19 mouse cellular contexts compared by ENCODE assay signal in the genomic region with DNA sequence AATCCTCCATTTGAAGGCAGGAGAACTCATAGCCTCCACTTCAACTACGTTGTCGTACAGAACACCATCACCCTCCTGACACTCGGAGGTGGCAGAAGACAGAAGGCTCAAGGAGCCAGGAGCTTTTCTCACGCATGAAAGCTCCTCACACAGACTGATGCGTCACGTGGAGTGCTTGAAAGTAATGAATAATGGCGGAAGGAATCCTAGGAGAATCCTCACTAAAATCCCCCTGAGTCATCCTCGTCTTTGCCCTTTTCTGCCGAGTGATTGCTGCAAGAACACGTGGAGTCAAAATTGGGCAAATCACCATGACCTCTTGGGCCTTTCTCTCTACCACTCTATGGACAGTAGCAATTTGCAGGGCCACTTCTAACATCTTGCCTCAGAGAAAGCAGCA. TPM values are rescaled to one million over a fixed set of nuclear protein-coding genes. Genes with fewer than 3 reads are reported as not detected.
A peak's percentile ranks its signal among the peaks of the same experiment; 100 is the strongest.
DNase-seq lines count a peak whose midpoint lies in the region; ATAC-seq and TF ChIP-seq lines count a peak whose summit lies in the region.
"Had no signal": no experiment of that assay in that cellular context is flagged by ENCODE, and none has a peak within 500 bp of the region (broad histone marks: within the 10 kb centered on the region; RNA-seq: fewer than 3 reads in every experiment).

No protein-coding gene starts in this region.

- H3K4me2 ChIP-seq in midbrain, postnatal 0 days (ENCODE audit: low read depth, low read length, poor library complexity, severe bottlenecking) = no peak overlapping the region
- no peak overlapping the region for H3K4me2 ChIP-seq in midbrain, embryonic 13.5 days (replicated peaks)
- H3K4me2 ChIP-seq: embryonic facial prominence, embryonic 12.5 days; forebrain, embryonic 15.5 days; hindbrain, embryonic 14.5 days had no signal

- no peak overlapping the region for H3K4me3 ChIP-seq in midbrain, postnatal 0 days (ENCODE audit: low read depth, low read length)
- H3K4me3 ChIP-seq in midbrain, embryonic 13.5 days (replicated peaks) = no peak overlapping the region
- H3K4me3 ChIP-seq: embryonic facial prominence, embryonic 12.5 days; forebrain, embryonic 15.5 days; heart, embryonic 10.5 days had no signal

- H3K4me1 ChIP-seq in midbrain, postnatal 0 days (ENCODE audit: insufficient read depth, low read length) = no peaks in the 10 kb centered on the region
- no peaks in the 10 kb centered on the region for H3K4me1 ChIP-seq in midbrain, embryonic 13.5 days (replicated peaks)
- H3K4me1 ChIP-seq: embryonic facial prominence, embryonic 12.5 days; forebrain, embryonic 15.5 days; heart, embryonic 10.5 days had no signal

- WGBS in midbrain, postnatal 0 days = 64% methylated on average over 10 of the region's 10 CpGs
- WGBS in midbrain, embryonic 13.5 days = 69% methylated on average over 10 of the region's 10 CpGs

- H3K9ac ChIP-seq in midbrain, postnatal 0 days (replicated peaks; ENCODE audit: low read length, poor library complexity, severe bottlenecking) = no peak overlapping the region
- H3K9ac ChIP-seq in midbrain, embryonic 13.5 days (replicated peaks) = no peak overlapping the region
- H3K9ac ChIP-seq: embryonic facial prominence, embryonic 12.5 days; forebrain, embryonic 15.5 days; hindbrain, embryonic 14.5 days had no signal

- no peak for TF ChIP-seq POLR2A in brain, embryonic 14.5 days (IDR thresholded peaks at IDR 0.05; ENCODE audit: borderline replicate concordance, extremely low read depth, insufficient read depth, insufficient read length, poor library complexity, severe bottlenecking)

- H3K27ac ChIP-seq in midbrain, postnatal 0 days (ENCODE audit: low read depth, low read length) = no peak overlapping the region
- H3K27ac ChIP-seq in midbrain, embryonic 13.5 days = no peak overlapping the region
- H3K27ac ChIP-seq: embryonic facial prominence, embryonic 12.5 days; forebrain, embryonic 15.5 days; heart, embryonic 10.5 days; hindbrain, embryonic 14.5 days had no signal

- H3K36me3 ChIP-seq in midbrain, postnatal 0 days (ENCODE audit: insufficient read depth, low read length) = no peaks in the 10 kb centered on the region
- no peaks in the 10 kb centered on the region for H3K36me3 ChIP-seq in midbrain, embryonic 13.5 days
- H3K36me3 ChIP-seq: embryonic facial prominence, embryonic 12.5 days; forebrain, embryonic 15.5 days; heart, embryonic 10.5 days had no signal

- no peaks in the 10 kb centered on the region for H3K9me3 ChIP-seq in midbrain, postnatal 0 days (ENCODE audit: low read length)
- H3K9me3 ChIP-seq in midbrain, embryonic 13.5 days = peaks cover 2% of the 10 kb centered on the region; the same call in 1 of the 2 replicates
- H3K9me3 ChIP-seq: embryonic facial prominence, embryonic 12.5 days; forebrain, embryonic 15.5 days; heart, embryonic 10.5 days had no signal

- no peak for ATAC-seq in midbrain, postnatal 0 days (ENCODE audit: low FRiP score)
- ATAC-seq in midbrain, embryonic 13.5 days = no peak
- ATAC-seq: forebrain, embryonic 15.5 days had no signal

- DNase-seq in cerebellum, postnatal 10 days = peak; percentile 47 to 48
- no peak for DNase-seq in cerebellum, adult 9-11 months
- DNase-seq in midbrain, postnatal 0 days (ENCODE audit: low spot score) = peak; percentile 46
- DNase-seq in brain, embryonic 14.5 days (ENCODE audit: low read depth) = peak; percentile 36
- DNase-seq in kidney, adult 18-20 months = no peak
- DNase-seq in T-cell, adult 2 months (ENCODE audit: low spot score) = no peak
- DNase-seq: adrenal gland, adult 8-10 months; adrenal gland, postnatal 36 days; cerebellum, adult 11-12 months; cerebellum, postnatal 25 days; gastrocnemius, postnatal 36 days; heart, adult 18-20 months; heart, postnatal 10 days; kidney, adult 11 months had no signal

- TF ChIP-seq CTCF in midbrain, postnatal 0 days (IDR thresholded peaks at IDR 0.05) = no peak
- TF ChIP-seq CTCF in brain, embryonic 14.5 days (IDR thresholded peaks at IDR 0.05; ENCODE audit: borderline replicate concordance, extremely low read depth, insufficient read depth, insufficient read length) = no peak

- no peaks in the 10 kb centered on the region for H3K27me3 ChIP-seq in midbrain, postnatal 0 days (ENCODE audit: insufficient read depth, low read length)
- no peaks in the 10 kb centered on the region for H3K27me3 ChIP-seq in midbrain, embryonic 13.5 days
- H3K27me3 ChIP-seq: embryonic facial prominence, embryonic 12.5 days; forebrain, embryonic 15.5 days had no signal

RNA-seq across cellular contexts. Expression of gene Sp3, which starts 55.3 kb away (rescaled TPM):
- 73.3 and 80.5 TPM in 2 replicates for total RNA-seq in midbrain, postnatal 0 days (2014; rRNA removed)
- 20.1 and 23.4 TPM in 2 replicates for polyA plus RNA-seq in midbrain, postnatal 0 days (2015; fragmentation: Nextera tagmentation; extraction: Ambion mirVana)
- 53.2 and 56.1 TPM in 2 replicates for polyA plus RNA-seq in midbrain, embryonic 13.5 days (2015; fragmentation: Nextera tagmentation; extraction: Ambion mirVana)
- polyA plus RNA-seq in brain, embryonic 14.5 days (2012; rRNA removed) = 40.7 and 41.7 TPM in 2 replicates

Comparison
In these comparisons a context has a peak if more than half of its experiments do, and no peak if none do; other contexts are left out.
1. DNase-seq: peak in cerebellum, postnatal 10 days (2 of 2), midbrain, postnatal 0 days (single experiment) and brain, embryonic 14.5 days (single experiment); none in cerebellum, adult 9-11 months (single experiment), kidney, adult 18-20 months (single experiment) and T-cell, adult 2 months (single experiment).